Mouse (Mus musculus) cerebellum, adult 9-10 months (tissue): Measurements from ENCODE around the gene Nhsl1.

Experiments
- DNase-seq: peaks from one replicate; pipeline ENCODE4 v3.0.0; 2022

Nhsl1 gene

DNA sequence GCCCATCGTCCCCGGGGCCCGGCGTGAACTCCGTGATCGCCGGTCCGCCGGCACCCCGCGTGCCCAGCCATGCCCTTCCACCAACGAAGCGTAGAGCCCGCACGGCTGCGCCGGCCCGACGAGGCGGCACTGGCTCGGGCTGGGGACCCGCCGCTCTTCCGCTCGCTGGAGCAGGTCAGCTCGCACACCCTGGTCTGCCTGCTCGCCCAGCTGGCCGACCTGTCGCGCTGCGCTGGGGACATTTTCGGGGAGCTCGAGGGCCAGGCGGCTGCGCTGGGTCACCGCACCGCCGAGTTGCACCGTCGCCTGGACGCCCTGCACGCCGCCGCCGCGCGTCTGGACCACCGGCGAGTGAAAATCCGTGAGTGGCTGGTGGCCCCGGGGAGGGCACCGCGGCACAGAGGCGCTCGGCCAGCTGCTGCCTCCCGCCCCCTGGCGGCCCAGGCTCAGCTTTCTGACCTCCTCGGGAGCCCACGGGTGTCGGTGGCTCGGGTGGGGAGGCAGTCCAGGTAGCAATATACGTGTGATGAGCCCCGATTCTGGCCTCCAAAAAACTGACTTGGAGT, at the start of gene Nhsl1:
TSS of gene Nhsl1 (plus strand) at position 70 of the 566 bp plus-strand sequence.
- DNase-seq, result no peak

DNA sequence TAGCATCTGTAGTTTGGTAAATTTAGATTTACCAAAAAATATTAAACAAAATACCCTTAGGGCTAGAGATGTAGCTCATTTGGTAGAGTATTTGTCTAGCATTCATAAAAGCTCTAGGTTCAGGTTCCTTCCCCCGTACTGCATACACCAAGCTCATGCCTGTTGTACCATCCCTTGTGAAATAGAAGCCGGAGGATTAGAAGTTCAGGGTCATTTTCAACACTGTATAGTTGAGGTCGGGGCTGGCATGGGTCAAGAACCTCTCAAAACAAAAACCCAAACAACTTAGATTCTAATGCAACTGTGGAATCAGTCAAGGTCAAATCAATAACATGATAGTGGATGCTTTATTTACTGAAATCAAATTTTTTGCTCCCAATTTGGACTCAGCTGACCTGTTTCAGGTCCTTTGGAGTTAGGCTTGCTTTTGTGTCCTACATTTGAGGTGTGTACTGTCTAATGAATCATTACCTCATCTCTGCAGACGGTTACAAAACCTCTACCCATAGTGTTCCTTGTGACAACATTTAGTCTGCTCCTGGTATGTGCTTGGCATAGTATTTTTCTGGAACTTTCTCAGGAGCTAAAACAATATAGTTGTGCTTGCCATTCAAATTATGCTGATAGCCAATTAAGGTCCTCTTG, 42.6 kb upstream of the Nhsl1 start:
- DNase-seq, result no peak

DNA sequence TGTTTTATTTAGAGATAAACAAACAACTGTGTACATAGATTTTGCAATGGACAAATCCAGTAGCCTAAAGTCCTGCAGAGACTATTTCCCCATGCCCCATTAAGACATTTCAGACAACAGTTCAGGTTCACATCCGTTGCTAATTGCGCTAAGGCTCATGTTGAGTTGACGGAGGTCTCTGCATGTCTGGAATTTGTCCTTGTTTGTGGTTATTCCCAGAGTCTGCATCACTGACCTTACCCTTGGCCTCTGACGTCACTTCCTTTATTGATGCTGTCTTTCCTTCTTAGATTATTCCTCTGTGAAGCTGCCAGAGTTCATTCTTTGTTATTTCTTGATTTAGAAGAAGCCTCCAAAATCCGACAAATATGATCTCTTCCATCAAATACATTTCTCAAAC, 34.8 kb upstream of the Nhsl1 start:
- no peak for DNase-seq

DNA sequence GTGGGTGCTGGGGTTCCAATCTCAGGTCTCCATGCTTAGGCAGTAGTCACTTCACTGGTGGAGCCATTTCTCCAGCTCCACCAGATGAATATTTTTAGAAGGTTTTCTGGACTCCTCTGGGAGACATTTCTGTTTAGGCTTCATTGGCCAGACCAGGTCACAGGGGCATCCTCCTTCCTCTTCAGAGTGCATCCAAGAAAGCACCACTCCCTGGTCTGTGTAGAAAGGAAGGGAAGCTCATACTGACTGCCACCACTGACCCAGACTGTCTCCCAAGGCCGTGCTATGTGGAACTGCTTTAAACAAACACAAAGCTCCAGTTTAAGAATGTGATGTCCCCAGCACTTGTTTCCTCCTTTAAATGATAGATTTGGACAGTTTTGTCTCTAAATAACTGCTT, 29.3 kb upstream of the Nhsl1 start:
- DNase-seq, result no peak

DNA sequence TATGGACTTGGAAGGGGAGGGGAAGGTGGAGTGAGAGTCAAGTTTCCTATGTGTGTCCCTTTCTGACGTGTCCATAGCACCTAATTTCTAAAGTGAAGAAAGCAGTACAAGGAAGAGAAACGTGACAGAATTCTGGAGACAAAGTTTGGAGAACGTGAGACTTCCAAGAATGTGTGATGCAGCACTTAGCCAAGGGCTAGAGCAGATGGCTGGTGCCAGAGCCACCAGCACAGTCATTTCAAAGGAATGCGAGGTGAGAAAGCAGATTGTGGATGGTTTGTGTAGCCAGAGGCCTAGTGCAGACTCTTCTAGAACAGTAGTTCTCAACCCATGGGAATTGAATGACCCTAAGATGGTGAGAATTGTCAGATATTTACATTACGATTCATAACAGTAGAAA, 13.7 kb upstream of the Nhsl1 start:
- no peak for DNase-seq

DNA sequence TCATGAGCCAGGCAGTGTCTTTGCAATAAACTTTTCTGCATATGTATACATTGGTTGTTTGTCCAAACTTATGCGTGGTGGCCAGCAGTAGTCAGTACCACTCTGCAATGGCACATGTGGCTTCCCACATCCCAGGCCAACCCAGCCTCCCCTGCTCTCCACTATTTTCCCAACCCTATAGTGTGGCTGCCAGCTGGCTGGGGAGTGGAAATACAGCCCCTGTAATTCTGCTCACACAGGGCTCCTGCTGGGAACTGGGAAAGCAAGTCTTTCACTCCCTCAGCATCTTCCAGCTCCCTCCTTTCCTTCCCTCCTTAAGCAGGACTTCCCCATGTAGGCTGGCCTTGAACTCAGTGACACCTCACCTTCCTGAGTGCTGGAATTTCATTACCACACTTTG, 3.7 kb upstream of the Nhsl1 start:
- DNase-seq, result no peak

DNA sequence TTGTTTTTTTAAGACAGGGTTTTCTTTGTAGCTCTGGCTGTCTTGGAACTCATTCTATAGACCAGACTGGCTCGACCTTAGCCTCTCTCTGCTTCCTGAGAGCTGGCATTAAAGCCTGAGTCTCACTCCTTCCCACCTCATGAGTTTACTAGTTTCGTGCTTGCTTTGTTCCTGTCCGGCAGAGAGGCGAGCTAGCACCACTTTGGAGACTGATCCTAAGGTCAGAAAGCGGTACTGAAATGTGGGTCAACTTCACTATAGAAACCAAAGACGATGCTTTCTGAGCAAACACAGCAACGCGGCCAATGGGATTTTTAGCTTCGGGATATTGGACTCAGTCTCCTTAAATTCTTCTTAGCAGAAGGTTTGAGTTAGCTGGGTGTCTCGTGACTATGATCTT, 1.3 kb upstream of the Nhsl1 start:
- no peak for DNase-seq

DNA sequence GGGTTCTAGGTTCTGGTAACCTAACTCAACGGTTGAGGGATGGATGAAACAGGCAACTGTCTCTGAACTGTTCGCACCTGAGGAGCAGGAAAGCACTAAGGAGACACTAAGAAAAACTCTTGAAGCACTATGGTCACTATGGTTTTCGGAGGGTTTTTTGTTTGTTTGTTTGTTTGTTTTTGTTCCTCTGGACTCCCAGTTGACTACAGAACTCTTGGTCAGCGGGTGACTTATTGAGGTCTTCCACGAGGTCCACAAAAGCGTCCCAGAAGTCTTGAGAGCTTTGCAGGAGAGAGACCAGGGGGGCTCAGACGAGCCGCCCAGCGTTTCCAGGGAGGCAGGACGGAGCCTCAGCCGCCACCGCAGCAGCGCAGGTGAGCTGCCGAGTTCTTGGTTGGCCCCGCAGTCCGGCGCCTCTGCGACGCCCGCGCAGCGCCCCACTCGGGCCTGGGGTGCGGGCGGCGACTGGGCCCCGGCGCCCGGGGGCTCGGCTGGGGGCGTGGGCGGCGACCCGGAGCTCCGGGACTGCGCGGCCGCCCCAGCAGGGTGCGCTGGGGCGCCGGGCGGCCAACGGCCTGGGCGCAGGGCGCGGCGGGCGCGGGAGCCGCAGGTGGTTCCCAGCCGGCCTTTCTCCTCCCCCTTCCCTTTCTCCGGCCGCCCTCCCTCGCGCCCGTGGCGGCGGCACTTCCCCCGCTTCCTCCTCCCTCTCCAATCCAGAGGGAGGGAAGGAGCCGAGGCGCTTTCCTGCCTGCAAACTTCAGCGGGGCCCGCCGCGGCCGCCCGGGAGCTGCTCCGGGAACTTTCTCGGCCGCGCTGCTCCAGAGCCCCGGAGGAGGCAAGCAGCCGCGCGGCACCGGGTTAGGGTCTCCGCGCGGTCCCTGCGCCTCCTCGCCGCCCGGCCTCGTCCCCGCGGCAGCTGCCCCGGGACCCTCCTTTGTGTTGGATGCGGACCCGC, 547 bp upstream of the Nhsl1 start:
- no peak for DNase-seq

DNA sequence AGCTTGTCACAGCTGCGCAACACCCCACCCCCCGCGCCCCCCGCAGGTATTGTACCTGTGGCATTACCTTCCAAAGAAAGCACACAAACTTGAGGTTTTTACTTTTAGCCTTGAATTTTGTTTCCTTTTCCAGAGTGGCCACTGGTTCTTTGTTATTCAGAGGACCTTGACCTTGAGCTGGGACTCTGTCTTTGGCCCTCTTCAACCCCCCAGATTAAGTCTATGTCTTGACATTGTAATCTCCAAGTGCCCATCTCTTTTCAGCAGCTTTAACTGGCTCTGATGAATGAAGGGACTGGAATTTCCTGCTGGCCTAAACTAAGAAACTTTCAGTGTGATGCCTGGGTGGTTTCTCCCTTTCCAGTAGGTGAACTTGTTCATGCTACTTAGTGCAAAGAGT, 906 bp downstream of the Nhsl1 start:
- DNase-seq, result no peak

DNA sequence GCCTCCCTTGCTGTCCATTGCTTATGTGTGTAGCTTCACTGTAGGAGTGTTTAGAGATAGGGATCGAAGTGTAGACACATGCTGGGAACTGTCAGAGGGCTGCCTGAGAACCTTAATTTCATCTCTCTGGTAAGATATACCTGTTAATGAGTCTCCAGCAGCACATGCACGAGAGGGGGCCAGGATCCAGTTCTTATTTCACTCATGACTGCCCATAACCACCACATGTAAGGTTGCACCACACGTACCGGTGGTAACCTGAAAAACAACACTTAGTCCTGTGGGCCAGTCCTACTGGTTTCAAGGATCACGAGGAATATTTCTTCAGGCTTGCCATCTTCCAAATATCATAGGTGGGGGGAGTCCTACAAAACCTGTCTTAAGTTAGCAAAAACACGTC, 3.1 kb downstream of the Nhsl1 start:
- DNase-seq, result no peak

DNA sequence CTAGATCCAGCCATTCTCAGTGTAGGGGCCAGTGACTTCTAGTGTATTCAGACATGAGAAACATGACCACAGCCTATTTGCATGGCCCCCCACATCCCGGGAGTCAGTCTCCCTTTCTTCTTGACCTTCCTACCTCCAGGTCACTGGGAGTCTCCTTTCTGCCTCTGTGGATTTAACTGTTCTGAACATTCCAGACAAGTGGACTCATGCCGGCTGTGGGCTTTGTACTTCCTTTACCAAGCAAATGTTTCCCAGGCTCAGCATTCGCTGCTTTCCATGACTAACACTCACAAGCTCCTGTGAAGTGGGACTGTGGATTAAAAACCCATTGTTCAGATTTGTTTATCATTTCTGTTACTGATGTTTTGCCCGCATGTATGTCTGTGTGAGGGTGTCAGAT, 4.9 kb downstream of the Nhsl1 start:
- DNase-seq, result no peak

DNA sequence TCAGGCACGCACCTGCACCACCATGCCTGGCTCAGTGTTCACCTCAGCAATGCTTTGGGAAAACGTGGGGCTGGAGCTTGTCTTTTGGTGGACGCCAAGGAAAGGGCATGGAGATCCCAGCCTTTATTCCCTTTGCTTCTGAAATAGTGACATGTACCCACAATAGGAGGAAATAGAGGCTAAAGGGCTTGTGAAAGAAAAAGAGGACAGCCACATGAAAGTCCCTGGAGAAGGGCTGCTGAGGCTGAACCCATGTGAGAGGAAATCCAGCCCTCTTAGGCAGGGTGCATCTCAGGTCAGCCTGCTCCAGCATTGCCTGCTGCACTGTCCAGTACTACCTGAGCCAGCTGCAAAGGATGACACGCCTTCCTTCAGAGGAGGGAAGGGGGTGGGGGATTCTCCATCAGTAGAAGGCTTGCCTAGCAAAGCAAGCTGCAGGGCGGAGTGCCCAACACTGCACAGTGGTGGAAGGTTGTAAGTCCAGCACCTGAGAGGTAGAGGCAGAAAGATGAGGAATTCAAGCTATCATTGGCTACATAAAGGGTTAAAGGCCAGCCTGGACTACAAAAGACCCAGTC, 9.6 kb downstream of the Nhsl1 start:
- DNase-seq, result no peak

DNA sequence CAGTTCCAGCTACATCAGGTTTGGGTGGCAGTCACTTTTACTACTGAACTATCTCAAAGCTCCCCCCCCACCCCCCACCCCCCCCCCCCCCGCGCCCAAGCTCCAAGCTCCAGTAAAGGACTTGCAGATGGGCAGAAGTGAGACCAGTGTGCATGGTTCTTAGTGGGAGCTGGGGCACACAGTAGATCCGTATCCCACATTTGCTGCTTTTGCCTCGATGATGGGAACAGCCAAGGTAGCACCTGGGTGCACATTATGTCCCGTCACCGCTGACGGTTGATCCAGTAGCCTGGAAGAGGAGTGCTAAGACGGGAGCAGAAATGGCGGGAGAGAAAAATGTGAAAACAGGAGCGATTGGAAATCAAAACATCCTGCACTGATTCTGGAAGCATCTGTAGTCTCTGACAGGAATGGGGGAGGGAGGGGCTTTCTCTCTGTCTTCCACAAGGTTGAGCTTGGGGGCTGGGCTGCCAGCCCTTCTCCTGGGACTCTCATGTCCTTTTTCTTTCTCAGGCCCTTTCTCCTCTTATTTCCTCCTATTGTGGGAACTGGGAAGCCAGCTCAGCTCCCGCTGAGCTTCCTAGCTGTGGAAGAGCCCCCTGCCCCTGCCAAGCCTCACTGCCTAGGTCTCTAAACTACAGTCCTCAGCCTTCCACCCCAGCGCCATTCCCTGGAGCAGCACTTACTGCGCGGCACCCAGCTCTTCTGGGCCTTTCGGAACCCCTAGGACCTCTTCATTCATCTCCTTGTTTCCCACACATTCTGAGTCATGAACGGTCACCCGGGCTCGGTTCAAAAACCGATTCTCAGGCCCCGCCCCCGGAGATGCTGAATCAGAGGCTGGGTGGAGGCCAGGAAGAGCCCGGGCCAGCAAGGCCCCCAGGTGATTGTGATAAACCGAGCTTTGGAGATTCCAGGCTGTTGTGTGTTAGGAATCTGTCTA, 10.6 kb downstream of the Nhsl1 start:
- DNase-seq, result peak; percentile 10

DNA sequence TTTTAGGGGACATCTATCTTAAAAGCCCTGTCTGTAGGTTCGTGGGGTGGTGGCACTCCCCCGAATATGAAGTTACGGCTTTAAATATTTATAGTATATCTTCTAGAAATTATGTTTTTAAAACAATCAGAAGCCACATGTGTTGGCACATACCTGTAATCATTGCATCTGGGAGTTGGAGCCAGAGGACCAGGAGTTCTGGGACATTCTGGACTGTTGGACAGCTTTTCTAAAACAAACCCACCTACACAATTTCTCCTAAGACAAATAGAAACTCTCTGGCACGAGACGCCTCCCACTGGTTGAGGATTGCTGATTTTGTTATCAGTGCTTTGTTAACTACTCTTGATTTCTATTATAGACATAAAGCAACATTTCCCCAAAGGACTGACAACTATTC, 11.7 kb downstream of the Nhsl1 start:
- no peak for DNase-seq

DNA sequence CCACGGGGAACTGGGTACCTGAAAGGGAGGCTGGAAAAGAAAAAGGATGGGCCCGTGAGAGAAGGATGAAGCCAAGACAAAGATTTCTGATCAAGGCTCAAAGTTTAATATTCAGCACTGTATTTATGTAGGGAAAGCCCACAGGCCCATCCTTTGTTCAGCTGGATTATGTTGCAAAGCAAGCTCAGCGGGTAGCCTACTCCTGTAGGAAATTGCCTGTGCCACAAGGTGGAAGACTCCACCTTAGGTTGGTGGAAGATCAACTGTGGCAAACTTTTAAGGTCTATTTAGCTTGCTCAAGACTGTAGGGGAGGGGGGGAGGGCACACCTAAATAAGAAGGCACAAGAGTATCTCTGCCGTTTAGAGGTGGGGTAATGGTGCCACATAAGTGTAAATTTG, 14.8 kb downstream of the Nhsl1 start:
- no peak for DNase-seq

DNA sequence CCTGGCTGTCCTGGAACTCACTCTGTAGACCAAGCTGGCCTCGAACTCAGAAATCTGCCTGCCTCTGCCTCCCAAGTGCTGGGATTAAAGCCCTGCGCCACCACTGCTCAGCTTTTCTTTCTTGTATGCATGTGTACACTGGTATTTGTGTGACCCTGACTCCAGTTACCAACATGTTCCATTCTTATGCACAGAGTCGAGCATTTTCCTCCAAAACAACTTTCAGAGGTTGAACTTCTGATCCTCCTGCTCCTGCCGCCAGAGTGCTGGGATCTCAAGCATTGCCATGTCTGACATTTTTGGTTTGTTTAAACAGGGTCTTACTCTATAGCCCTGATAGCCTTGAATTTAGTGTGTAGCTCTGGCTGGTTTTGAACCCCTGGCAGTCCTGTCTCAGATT, 15.4 kb downstream of the Nhsl1 start:
- no peak for DNase-seq

DNA sequence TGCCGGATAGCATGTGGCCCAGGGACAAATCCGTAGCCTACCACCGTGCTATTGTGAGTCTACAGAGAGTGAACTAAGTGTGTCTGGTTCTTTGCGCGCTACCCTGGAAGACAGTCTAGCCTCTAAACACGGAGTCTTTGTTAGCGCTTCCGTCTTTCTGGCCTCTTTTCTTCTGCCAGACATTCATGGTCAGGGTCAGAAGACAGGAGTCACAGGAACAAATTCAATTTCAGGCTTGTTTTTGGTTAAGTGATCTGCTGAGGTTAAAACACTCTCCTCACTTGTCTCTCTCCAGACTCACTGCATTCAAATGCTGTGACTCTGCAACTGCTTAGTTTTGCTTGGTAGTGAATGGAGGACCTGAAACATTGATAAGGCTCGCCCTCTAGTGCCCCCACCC, 15.9 kb downstream of the Nhsl1 start:
- DNase-seq, result no peak

DNA sequence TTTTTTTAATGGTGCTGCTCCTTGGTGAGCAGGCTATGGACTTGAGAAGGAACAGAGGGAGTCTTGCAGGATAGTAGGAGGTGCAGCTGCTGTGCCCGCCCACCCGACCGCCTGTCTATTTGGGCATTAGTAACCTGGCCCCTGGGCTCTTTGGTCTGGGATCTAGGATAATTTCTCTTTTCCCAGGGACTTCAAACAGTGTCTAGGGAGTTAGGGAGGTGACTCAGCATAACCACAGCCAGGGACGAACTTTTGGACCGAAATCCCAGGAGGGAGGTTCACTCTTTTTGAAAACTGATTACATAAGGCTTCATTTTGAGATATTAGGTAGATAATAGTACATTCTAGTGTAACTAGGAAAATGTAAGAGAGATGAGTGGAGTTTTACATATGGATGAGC, 18.9 kb downstream of the Nhsl1 start:
- DNase-seq, result no peak

DNA sequence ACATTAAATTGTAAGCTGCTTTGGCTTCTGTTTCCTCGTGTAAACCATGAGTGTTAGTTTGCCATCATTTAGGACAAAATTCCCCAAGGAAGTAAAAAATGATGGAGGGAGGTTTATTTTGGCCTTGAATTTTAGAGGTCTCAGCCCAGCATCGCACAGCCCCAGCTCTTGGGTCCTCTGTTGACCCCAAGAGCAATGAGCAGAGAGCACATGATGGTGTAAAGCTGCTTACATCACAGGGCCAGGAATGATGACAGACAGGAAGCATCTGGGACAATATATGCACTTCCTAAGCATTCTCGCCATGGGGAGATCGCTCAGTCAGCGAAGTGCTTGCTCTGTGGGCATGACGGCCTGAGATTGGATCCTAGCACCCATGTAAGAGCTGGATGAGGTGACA, 20.6 kb downstream of the Nhsl1 start:
- DNase-seq, result no peak

DNA sequence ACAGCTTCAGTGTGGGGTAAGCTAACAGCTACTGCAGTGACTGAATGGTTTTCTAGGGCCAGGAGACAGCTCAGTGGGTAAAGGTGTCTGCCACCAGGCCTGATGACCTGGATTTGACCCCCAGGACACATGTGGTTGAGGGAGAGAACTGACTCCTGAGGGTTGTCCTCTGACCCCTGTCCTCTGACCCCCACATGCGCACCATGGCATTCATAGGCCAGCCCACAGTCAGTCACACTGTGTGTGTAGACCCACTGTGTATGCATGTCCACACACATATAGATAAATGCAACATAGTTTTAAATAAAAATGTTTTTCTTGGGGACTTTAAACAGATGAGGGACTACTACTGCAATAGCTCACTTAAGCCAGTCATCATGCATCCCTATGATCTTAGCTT, 22.1 kb downstream of the Nhsl1 start:
- DNase-seq, result no peak

DNA sequence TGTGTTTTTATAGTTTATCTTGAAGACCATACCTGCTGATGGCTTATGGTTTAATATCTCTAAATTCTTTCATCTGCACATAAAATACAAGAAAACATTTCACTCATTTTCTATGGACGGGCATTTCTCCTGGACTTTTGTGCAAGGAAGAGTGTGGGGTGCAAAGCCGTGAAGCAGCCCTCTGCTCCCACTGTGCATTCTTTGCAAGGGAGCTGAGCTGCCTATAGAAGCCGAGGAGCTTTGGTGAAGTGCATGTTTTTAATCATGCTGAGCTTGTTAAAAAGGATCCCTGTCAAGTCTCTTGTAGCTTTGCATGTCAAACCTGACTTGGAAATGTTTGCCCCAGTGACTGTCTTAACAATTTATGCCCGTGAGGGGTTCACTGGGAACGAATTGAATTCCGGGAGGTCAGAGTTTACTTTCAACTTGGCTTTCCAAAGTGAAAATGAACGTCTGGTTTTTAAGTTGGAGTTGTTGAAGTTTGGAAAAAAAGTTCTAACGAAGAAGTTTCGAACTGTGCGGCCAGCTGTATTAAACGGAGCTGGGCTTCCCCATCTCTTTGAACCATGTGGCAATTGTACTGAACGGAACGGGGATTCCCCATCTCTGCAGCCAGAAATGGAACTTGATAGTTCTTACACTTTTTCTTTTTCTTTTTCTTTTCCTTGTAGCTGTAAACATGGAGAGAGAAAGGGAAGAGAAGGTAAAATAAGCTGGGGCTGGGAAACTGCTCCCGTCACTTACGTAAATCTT, 22.8 kb downstream of the Nhsl1 start:
- DNase-seq, result no peak

DNA sequence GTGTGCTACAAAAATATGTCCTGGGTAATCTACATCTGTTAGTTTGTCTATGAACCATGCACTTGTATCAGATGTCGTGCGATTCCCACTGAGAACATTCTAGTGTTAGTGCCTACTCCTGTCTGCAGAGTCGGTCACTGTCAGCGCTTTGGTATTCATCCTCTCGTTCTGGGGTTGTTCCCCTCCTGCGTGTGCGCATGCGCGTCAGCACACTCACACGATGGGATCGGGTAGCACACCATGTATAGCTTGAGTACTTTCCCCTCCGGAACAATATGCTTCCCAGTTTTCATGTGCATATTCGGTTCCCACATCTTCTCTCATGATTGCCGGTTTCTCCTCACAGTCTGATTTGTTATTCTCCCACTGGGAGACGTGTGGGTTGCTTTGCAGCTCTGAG, 28.4 kb downstream of the Nhsl1 start:
- no peak for DNase-seq
